Mouse (Mus musculus) ES-Bruce4 (cell line): Measurements from ENCODE around the gene Kmt2b. TPM values are rescaled to one million over a fixed set of nuclear protein-coding genes. Genes with fewer than 3 reads are reported as not detected.
A peak's percentile ranks its signal among the peaks of the same experiment; 100 is the strongest.

Source experiments
- H3K27ac ChIP-seq: 2 replicates; pipeline ENCODE4 v1.5.1; 2012; ENCODE audit warnings: low read length, inconsistent platforms; ENCODE audit not compliant: insufficient read depth
- H3K27me3 ChIP-seq: 2 replicates; pipeline ENCODE4 v1.6.1; 2012; ENCODE audit warnings: mild to moderate bottlenecking, low read length, inconsistent platforms; ENCODE audit not compliant: control insufficient read depth, poor library complexity, insufficient read depth, severe bottlenecking
- H3K36me3 ChIP-seq: 2 replicates; pipeline ENCODE4 v1.6.1; 2012; ENCODE audit warnings: inconsistent platforms, mild to moderate bottlenecking, low read length, moderate library complexity; ENCODE audit not compliant: control insufficient read depth, poor library complexity, insufficient read depth, severe bottlenecking
- H3K4me1 ChIP-seq: one replicate; pipeline ENCODE4 v1.8.1; 2011; ENCODE audit warnings: low read length; ENCODE audit not compliant: control insufficient read depth, insufficient read depth
- H3K4me3 ChIP-seq: 2 replicates; pipeline ENCODE4 v1.5.1; 2011; ENCODE audit warnings: low read depth, mild to moderate bottlenecking, low read length
- H3K9ac ChIP-seq: 2 replicates; pipeline ENCODE4 v1.6.1; 2012; ENCODE audit warnings: low read depth, mild to moderate bottlenecking, inconsistent platforms; ENCODE audit not compliant: poor library complexity, severe bottlenecking
- H3K9me3 ChIP-seq: replicated peaks from 2 replicates; pipeline ENCODE4 v1.6.1; 2012; ENCODE audit warnings: mild to moderate bottlenecking, low read length, inconsistent platforms; ENCODE audit not compliant: control insufficient read depth, poor library complexity, insufficient read depth, severe bottlenecking
- CTCF ChIP-seq: IDR thresholded peaks from one replicate; pipeline ENCODE4 v1.8.1; 2011; ENCODE audit warnings: low read depth, low read length
- EP300 ChIP-seq: IDR thresholded peaks from 2 replicates; pipeline ENCODE4 v1.6.1; 2011; ENCODE audit warnings: low read depth, low read length; ENCODE audit not compliant: insufficient read depth
- POLR2A ChIP-seq: IDR thresholded peaks from one replicate; pipeline ENCODE4 v1.8.1; 2011; ENCODE audit warnings: low read length; ENCODE audit not compliant: insufficient read depth
- polyA plus RNA-seq: library from polyadenylated mRNA; stranded (reverse); fragments of >200 nt; gene quantifications from 2 replicates; pipeline ENCODE4 v1.2.4, GENCODE M21; 2011; ENCODE audit warnings: low read depth; ENCODE audit not compliant: missing spikeins, insufficient read depth, insufficient read length

Gene Kmt2b
- polyA plus RNA-seq, 1 experiment: 70.2 TPM

DNA sequence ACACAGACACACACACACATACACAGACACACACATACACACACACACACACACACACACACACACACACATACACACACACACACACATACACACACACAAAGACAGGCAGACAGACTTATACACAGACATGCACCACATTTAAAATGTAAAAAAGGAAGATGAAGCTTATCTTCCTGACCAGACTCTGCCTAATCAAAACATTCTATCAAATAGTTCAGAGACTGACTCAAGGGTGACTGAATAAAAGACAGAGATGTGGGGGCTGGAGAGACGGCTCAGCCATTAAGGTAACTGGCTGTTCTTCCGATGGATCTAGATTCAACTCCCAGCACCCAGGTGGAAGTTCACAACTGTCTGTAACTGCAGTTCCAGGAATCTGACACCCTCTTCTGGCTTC, 44.2 kb downstream of the Kmt2b start:
- TF ChIP-seq POLR2A (no peak), EP300 (no peak), CTCF (no peak)
- Histone ChIP-seq H3K27me3 (no peaks in the 10 kb centered on the region), H3K9me3 (no peaks in the 10 kb centered on the region), H3K9ac (no peak overlapping the region), H3K27ac (no peak overlapping the region), H3K4me3 (no peak overlapping the region), H3K36me3 (no peaks in the 10 kb centered on the region; the same call in none of the 2 replicates), H3K4me1 (peaks cover 2% of the 10 kb centered on the region)

DNA sequence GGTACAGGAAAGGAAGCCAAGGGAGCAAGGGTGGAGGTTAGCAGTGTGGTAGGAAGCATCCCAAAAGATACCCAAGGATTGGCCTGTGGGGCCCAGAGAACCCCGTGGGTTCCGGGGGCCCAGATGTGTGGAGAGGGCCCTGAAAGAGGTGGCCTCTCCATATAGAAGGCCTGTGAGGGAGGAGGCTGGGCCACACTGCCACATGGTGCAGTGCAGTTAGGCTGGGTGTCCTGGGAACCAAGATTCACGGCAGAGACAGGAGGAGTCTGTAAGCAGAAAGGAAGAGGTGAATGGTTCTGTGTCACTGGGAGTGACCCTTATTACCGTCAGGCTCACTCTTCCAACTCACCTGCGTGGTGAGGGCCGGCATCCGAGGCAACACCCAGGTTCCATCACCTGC, 48.0 kb downstream of the Kmt2b start:
- H3K9ac ChIP-seq: 0 out of 2 replicates have a peak overlapping the region, but pooled peaks have one; percentile 6
- no peak for TF ChIP-seq EP300
- no peak for TF ChIP-seq CTCF
- no peak for TF ChIP-seq POLR2A
- H3K27me3 ChIP-seq: no peaks in the 10 kb centered on the region
- H3K27ac ChIP-seq: no peak overlapping the region
- no peaks in the 10 kb centered on the region for H3K9me3 ChIP-seq
- peaks cover 2% of the 10 kb centered on the region for H3K4me1 ChIP-seq
- no peak overlapping the region for H3K4me3 ChIP-seq
- no peaks in the 10 kb centered on the region for H3K36me3 ChIP-seq

DNA sequence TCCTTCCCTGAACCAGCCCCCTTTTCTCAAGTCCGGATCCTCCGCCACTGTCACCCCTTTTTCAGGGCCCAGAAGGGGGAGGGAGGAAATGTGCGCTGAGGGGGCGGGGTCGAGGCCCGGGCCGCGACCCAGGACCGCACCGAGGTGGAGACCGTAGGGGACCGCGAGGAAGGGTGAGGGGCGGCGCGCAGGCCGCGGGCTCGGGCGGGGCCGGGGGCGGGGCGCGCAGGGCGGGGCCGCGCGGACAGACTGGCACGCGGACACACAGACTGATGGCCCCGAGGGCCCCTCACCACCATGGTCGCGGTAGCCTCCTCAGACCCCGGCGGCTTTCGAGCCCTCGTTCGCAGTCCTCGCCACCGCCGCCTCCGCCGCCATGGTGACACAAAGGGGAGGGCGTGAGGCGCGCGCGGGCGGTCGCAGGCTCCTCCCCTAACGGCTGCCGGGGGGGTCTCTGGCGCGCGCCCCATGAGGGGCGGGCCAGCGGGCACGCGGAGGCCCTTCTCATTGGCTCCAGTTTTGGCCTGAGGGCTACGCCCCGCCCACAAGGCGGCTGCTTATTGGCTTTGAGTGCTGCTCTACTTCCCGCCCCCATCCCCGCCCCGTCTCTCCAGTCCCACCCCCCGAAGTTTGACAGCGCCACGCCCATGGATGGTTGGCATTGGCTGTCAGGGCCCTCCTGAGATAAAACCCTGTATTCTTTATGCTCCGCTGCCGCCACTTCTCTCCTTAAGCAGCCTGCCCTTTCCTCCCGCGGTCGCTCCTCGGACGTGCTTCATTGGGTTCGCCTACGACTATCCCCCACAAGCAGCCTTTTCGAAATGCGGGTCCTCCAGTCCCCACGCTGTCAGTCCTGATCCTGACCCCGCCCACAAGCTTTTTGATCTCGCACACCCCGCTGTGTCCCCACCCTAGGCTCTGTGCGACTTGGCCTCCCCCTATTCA, 53.6 kb downstream of the Kmt2b start, which contains the start of gene Arhgap33:
Gene Arhgap33, minus strand, starts transcription at position 428 of the 945 bp plus-strand sequence.
- Histone ChIP-seq H3K9me3 (0 out of 2 replicates have a peak, but pooled peaks cover 4% of the 10 kb centered on the region), H3K36me3 (no peaks in the 10 kb centered on the region), H3K9ac (peak within 1 kb of the TSS; percentile 62), H3K4me1 (no peaks in the 10 kb centered on the region), H3K4me3 (peak within 1 kb of the TSS; percentile 80), H3K27me3 (peaks cover 4% of the 10 kb centered on the region; the same call in 1 of the 2 replicates), H3K27ac (no peak within 1 kb of the TSS)
- no peak for TF ChIP-seq CTCF
- no peak for TF ChIP-seq EP300
- TF ChIP-seq POLR2A: no peak

DNA sequence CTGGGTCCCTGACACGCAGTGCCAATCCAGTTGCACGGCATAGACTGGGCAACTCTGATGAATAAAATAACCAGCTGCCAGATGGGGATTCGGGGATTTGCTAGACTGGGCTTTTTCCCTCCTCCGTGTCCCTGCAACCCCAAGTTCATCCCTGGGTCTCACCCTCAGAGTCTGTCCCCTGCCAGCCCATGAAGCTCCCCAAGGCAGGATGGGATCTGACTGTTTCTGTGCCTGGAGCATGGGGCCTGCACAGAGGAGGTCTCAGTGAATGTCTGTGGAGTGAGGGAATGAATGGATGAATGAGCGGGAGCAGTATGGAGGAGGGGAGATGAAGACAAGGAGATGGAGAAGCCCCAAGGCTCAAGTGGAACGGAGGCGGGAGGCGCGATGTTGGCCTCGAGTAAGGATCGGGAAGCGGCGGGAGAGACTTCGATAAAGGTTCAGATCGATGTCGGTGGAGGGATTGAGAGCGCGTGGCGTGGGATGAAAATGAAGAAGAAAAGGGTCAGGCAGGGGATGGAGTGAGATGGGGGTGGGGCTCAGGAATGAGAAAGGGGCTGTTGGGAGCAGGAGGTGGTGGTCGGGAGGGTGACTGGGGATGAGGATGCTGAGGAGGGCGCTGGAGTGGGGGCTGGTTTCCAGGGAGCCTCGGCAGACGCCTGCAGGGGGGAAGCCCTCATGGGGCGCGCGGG, 54.4 kb downstream of the Kmt2b start:
- H3K9me3 ChIP-seq: 0 out of 2 replicates have a peak, but pooled peaks cover 4% of the 10 kb centered on the region
- H3K27ac ChIP-seq: no peak overlapping the region
- H3K36me3 ChIP-seq: no peaks in the 10 kb centered on the region
- TF ChIP-seq POLR2A (no peak), EP300 (no peak), CTCF (no peak)
- H3K4me3 ChIP-seq: peak overlapping the region; percentile 80
- no peaks in the 10 kb centered on the region for H3K4me1 ChIP-seq
- peaks cover 4% of the 10 kb centered on the region; the same call in 1 of the 2 replicates for H3K27me3 ChIP-seq
- H3K9ac ChIP-seq: peak overlapping the region; percentile 62

DNA sequence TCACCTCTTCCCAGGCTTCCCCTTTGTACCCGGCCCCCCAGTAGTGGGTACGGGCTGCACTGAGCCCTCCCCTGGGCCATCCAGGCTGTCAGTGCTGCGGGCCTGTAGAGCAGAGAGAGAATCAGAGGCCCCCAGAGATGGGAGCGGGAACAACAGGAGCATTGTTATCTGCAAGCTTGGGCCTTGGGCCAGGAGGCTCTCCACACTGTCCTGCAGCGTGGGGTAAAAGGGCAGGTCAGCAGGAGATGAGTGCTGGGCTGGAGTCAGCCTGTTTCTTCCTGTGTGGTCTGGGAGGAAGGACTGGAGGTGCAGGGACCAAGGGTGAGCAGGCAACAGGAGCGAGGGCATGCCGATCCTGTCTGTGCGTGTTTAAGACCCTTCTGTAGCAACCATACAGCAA, 55.6 kb downstream of the Kmt2b start:
- Histone ChIP-seq H3K9ac (no peak overlapping the region), H3K4me3 (no peak overlapping the region), H3K27me3 (peaks cover 4% of the 10 kb centered on the region; the same call in 1 of the 2 replicates), H3K9me3 (0 out of 2 replicates have a peak, but pooled peaks cover 4% of the 10 kb centered on the region), H3K4me1 (no peaks in the 10 kb centered on the region), H3K27ac (no peak overlapping the region), H3K36me3 (no peaks in the 10 kb centered on the region)
- no peak for TF ChIP-seq CTCF
- TF ChIP-seq POLR2A: no peak
- no peak for TF ChIP-seq EP300
